Mouse (Mus musculus) right cerebral cortex, postnatal 36 days (tissue): ENCODE results near the gene Pqlc2.
A peak's percentile ranks its signal among the peaks of the same experiment; 100 is the strongest.

Experiments
- DNase-seq, 2 experiments: peaks; one replicate each; pipeline ENCODE4 v3.0.0; 2022; ENCODE audit warnings: low spot score in 2 of 2, mixed read lengths in 1 of 2

Pqlc2 gene

GRCm38 (mm10) chr4:139305521-139305920 lies 5.0 kb downstream of the Pqlc2 start:
- DNase-seq, result no peak

- DNase-seq, result no peak
Observed at GRCm38 (mm10) chr4:139302241-139302640, 8.3 kb downstream of the Pqlc2 start.

DNA sequence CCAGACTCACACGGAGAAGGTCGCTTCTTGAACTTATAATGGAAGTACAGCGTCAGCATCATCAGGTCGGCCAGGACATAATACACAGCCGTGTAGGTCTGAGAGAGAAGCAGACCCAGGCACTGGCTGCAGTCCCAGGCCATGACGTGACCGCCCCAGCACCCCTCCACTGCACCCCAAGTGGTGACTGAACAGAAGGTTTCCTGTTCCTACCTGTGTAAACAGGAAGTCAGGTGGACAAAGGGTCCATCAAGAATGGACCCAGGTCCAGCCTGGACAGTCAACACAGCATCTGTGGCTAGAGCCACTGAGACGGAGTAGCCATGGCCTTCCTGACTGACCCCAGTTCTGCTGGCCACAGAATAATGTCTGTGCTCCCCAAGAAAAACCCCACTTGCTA lies 8.7 kb downstream of the Pqlc2 start:
- no peak for DNase-seq

- no peak for DNase-seq
Observed at GRCm38 (mm10) chr4:139298671-139299366, 11.7 kb downstream of the Pqlc2 start.

DNA sequence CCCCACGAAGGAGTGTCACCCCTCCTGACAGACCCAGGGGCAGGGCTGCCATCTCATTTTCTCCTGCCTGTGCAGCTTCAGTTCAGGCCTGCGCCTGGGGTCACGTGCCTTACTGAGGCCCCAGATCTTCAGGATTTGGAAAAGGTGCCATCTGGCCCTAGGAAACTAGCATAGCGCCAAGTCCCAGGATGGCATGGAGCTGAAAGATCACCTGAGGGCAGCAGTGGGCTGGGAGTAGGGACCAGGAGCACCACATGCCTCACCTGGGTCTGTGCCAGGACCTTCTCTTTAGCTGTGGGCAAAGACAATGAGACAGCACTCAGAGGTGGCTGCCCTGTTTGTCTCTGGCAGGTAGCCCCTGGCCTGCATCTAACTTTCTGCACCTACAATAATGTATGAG lies 12.9 kb downstream of the Pqlc2 start:
- DNase-seq, result no peak

GRCm38 (mm10) chr4:139292038-139292437 lies 18.5 kb downstream of the Pqlc2 start:
- DNase-seq, result no peak

GRCm38 (mm10) chr4:139291099-139291498 lies 19.4 kb downstream of the Pqlc2 start:
- no peak for DNase-seq

- DNase-seq, result peak in 1 of 2 experiments; percentile 55
Observed at GRCm38 (mm10) chr4:139289017-139289416, 21.5 kb downstream of the Pqlc2 start.

- peak; percentile 74 to 83 for DNase-seq
Observed at GRCm38 (mm10) chr4:139287122-139287863, 23.2 kb downstream of the Pqlc2 start.

- DNase-seq, result no peak
Observed at GRCm38 (mm10) chr4:139286234-139286633, 24.3 kb downstream of the Pqlc2 start.

DNA sequence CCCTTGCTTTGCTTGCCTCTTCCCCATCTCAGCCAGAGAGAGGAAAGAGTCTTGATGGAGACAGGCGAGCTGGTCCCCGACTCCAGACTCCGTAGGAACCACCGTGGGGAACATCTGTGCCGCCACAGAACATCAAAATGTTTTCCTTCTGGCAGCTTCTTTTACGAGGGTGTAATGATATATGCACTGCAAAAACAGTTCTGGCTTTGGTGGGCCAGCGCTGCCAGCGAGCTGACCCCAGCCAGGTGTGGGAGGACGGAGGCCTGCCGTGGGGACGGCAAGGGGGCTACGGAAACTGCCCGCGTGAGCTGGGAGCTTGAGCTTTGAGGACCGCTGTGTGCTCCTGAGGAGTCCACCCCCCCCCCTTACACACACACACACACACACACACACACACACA lies 25.6 kb downstream of the Pqlc2 start:
- no peak for DNase-seq

GRCm38 (mm10) chr4:139282955-139283417 lies 27.5 kb downstream of the Pqlc2 start:
- no peak for DNase-seq

- DNase-seq, result no peak
Observed at GRCm38 (mm10) chr4:139281791-139282345, 28.6 kb downstream of the Pqlc2 start.

DNA sequence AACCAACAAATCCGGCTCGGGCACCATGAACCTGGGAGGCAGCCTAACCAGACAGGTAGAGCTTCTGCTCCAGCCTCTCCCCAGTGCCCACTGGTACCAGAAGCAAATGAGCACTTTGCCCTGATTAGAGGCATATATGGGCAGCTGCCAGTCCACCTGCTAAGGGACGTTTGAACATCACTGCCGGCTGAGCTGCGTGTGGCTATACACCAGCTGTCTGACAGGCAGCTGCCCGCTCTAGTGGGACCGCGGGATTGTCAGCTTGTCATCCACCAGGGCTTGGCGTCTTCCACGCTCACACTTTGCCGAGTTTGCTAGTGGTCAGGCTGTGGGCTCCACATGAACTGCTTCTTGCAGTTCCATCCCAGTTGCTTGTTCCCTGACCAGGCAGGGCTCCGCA lies 30.0 kb downstream of the Pqlc2 start:
- no peak for DNase-seq

DNA sequence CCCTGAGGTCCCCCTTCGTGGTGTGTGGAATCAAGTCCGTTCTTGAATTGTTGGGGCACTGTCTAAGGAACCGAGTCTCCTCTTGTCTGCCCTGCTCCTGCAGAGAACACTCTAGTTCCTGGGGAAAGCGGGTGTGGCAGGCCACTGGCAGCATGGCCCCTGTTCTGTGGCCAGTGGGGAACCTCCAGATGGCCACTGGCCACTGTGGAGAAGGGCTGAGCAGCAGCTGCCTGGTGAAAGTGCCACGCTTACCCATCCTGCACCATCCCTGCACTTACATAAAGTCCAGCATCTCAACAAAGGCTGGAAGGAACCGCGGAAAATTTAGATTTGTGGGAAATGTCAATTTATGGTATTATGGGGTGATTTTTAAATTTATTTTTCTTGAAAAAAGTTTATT lies 34.1 kb downstream of the Pqlc2 start:
- DNase-seq, result no peak

DNA sequence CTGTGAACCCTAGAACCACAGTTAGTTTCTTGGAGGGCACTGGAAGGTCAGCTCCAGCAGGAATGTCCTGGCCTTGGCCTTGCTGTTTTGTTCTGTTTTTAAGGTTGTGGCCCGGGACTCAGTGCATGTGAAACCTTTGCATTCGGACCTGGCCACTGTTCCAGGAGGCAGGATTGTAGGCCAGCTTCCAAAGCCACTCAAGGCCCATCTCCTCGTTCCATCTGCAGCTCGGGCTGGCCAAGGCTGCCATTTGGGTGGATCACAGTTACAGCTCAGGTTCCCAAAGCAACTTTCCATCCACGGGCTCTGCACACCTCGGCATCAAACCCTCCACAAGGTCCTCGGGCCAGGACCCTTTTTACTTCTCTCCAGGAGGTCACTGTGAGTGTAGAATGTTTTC lies 35.9 kb downstream of the Pqlc2 start:
- DNase-seq, result no peak

GRCm38 (mm10) chr4:139272951-139273680 lies 37.4 kb downstream of the Pqlc2 start:
- DNase-seq, result no peak

GRCm38 (mm10) chr4:139271562-139271961 lies 38.9 kb downstream of the Pqlc2 start:
- no peak for DNase-seq

- DNase-seq, result no peak
Observed at GRCm38 (mm10) chr4:139270168-139270567, 40.3 kb downstream of the Pqlc2 start.

- no peak for DNase-seq
Observed at GRCm38 (mm10) chr4:139268242-139268641, 42.3 kb downstream of the Pqlc2 start.

GRCm38 (mm10) chr4:139267335-139267734 lies 43.2 kb downstream of the Pqlc2 start:
- DNase-seq, result no peak

DNA sequence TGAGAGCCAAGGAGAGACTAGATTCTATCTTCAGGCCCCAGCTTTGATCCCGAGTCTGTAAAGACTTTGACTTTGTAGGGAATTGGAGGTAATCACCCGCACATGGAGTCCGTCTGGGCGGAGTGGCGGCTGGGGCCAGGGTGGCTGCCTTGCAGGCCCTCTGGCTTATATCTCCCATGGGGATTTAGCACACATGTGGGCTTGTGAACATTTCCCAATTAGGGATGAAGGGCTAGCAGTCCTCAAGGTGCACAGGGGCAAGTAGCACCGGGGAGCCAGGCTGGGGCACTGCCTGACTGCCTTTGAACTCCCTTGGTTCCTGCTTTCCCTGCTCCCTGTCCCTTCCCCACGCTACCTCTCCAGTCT lies 44.0 kb downstream of the Pqlc2 start:
- DNase-seq, result no peak
